Mouse (Mus musculus) forebrain, embryonic 10.5 days (tissue): Measurements from ENCODE around the gene Ciita. TPM values are rescaled to one million over a fixed set of nuclear protein-coding genes. Genes with fewer than 3 reads are reported as not detected.

Experiments
- DNase-seq: peaks from one replicate; pipeline ENCODE4 v3.0.0-alpha.2; 2017; ENCODE audit warnings: low spot score; ENCODE audit errors: extremely low spot score
- H3K27ac ChIP-seq: fragments of 300-500 bp; sonication (generic); 2 replicates; pipeline ENCODE4 v1.5.1; 2016; ENCODE audit warnings: mild to moderate bottlenecking
- H3K27me3 ChIP-seq: fragments of 300-500 bp; sonication (generic); 2 replicates; pipeline ENCODE4 v1.6.1; 2016; ENCODE audit warnings: mild to moderate bottlenecking; ENCODE audit not compliant: poor library complexity, severe bottlenecking
- H3K36me3 ChIP-seq: fragments of 300-500 bp; sonication (generic); replicated peaks from 2 replicates; pipeline ENCODE4 v1.6.1; 2016; ENCODE audit warnings: mild to moderate bottlenecking, moderate library complexity
- H3K4me1 ChIP-seq: fragments of 300-500 bp; sonication (generic); 2 replicates; pipeline ENCODE4 v1.6.1; 2016
- H3K4me3 ChIP-seq: fragments of 300-500 bp; sonication (generic); 2 replicates; pipeline ENCODE4 v1.5.1; 2016; ENCODE audit warnings: mild to moderate bottlenecking, moderate library complexity
- H3K9me3 ChIP-seq: fragments of 300-500 bp; sonication (generic); 2 replicates; pipeline ENCODE4 v1.6.1; 2016; ENCODE audit warnings: mild to moderate bottlenecking, moderate library complexity
- WGBS: fragments of 180-500 bp; shearing (Covaris S2); methylation state at CpG from one replicate; pipeline ENCODE4 v1.1.7; 2016; 5-methylcytosine and 5-hydroxymethylcytosine counted together
- polyA plus RNA-seq: library from polyadenylated mRNA; unstranded; fragments of >200 nt; fragmentation: Nextera tagmentation; extraction: Ambion mirVana; gene quantifications from 2 replicates; pipeline ENCODE4 v1.2.1, GENCODE M21; 2016

Gene Ciita
- polyA plus RNA-seq, 1 experiment from 2014 or later, result 0.10 TPM

GRCm38 (mm10) chr16:10486993-10487392, 7.1 kb downstream of the Ciita start:
- no peaks in the 10 kb centered on the region for H3K36me3 ChIP-seq
- no peaks in the 10 kb centered on the region for H3K9me3 ChIP-seq
- H3K4me3 ChIP-seq, result no peak overlapping the region
- 81% methylated on average over 3 of the region's 3 CpGs for WGBS
- H3K27me3 ChIP-seq, result peaks cover 22% of the 10 kb centered on the region
- DNase-seq, result no peak
- no peak overlapping the region for H3K27ac ChIP-seq
- peaks cover 10% of the 10 kb centered on the region for H3K4me1 ChIP-seq

DNA sequence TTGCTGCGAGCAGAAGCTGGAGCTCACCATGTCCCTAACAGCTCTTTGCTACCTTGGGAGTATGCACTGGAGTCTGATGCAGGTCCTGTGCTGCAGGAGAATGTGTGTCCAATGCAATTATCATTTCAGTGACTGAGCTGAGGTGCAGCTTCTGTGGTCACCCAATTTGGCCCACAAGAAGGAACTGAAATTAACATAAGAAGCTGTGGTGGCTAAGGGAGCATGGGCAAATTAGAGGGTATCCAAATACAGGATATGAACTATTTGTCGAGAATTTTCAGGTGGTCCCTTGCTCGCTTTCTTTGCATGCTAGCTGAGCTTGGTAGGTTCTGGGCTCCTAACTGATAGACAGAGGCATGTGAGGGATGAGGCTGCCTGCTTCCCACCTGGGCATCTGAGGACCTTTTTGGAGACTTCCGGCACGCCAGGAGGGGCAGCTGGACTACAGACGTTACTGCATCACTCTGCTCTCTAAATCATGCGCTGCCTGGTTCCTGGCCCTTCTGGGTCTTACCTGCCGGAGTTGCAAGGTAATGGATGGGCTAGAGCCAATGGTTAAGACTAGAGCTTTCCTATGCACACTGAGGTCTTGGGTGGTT, 8.1 kb downstream of the Ciita start:
- Histone ChIP-seq H3K36me3 (no peaks in the 10 kb centered on the region), H3K4me3 (no peak overlapping the region), H3K27me3 (peaks cover 22% of the 10 kb centered on the region), H3K27ac (no peak overlapping the region), H3K9me3 (no peaks in the 10 kb centered on the region), H3K4me1 (peaks cover 10% of the 10 kb centered on the region)
- WGBS, result 87% methylated on average over 8 of the region's 8 CpGs
- no peak for DNase-seq

DNA sequence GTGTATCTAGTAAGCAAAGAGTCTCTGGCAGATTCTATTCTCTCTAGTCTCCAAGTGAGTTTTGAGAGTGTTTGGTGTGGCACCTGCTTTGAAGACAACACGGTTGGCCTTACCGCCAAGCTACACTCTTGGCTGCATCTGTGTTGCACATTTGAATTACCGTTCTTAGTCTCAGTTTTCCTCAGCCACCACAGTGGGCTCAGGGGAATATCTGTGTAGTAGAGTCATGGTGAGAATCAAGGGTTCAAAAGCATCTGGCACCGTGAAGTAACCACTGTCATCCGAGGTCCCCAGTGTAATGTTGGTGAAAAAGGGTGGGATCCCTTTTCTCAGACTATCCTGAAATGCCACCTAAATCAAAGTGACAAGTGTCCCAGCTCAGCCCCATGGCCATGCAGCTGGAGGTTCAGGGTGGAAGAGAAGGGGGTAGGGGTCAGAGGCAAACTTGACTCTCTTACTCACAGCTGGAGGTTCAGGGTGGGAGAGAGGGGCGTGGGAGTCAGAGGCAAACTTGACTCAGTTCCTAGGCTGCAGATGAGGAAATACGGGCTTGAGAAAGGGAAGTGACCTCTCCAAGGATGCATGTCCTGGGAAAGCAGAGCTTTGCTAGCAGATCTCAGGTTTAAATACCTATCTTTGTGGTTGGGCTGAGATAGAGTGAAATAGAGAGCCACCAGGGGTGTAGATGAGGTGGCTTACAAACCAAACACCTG, 9.1 kb downstream of the Ciita start:
- no peak for DNase-seq
- H3K4me3 ChIP-seq, result no peak overlapping the region
- no peaks in the 10 kb centered on the region for H3K9me3 ChIP-seq
- 83% methylated on average over 7 of the region's 7 CpGs for WGBS
- no peaks in the 10 kb centered on the region for H3K36me3 ChIP-seq
- H3K27me3 ChIP-seq, result peaks cover 22% of the 10 kb centered on the region
- H3K27ac ChIP-seq, result no peak overlapping the region
- peaks cover 10% of the 10 kb centered on the region for H3K4me1 ChIP-seq

DNA sequence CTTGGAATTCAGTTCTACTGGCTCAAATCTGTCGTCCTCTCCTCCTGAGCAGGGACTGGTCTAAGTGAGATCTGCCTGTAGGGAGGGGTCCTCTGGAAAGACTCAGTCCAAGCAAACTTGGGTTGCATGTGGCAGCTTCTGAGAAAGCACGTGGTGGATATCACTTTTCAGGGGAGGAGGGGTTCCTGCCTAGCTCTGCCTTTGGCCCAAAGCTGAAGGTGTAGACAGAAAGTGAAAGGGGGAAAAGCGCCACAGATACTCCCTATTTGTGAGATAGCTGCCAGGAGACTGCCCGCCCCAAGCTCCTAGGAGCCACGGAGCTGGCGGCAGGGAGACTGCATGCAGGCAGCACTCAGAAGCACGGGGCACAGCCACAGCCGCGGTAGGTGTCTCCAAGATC, 9.6 kb downstream of the Ciita start:
- H3K36me3 ChIP-seq, result no peaks in the 10 kb centered on the region
- H3K4me1 ChIP-seq, result peaks cover 10% of the 10 kb centered on the region
- WGBS, result 11% methylated on average over 9 of the region's 9 CpGs
- peak overlapping the region; percentile 28 for H3K4me3 ChIP-seq
- H3K9me3 ChIP-seq, result no peaks in the 10 kb centered on the region
- no peak overlapping the region for H3K27ac ChIP-seq
- H3K27me3 ChIP-seq, result peaks cover 22% of the 10 kb centered on the region
- DNase-seq, result no peak

- no peaks in the 10 kb centered on the region for H3K9me3 ChIP-seq
- no peak for DNase-seq
- WGBS, result 19% methylated on average over 14 of the region's 14 CpGs
- H3K36me3 ChIP-seq, result no peaks in the 10 kb centered on the region
- H3K4me1 ChIP-seq, result peaks cover 10% of the 10 kb centered on the region
- H3K27ac ChIP-seq, result no peak overlapping the region
- peaks cover 22% of the 10 kb centered on the region for H3K27me3 ChIP-seq
- peak overlapping the region; percentile 28 for H3K4me3 ChIP-seq
Observed at GRCm38 (mm10) chr16:10489904-10490457, 10.1 kb downstream of the Ciita start.

GRCm38 (mm10) chr16:10490503-10491150, 10.8 kb downstream of the Ciita start:
- WGBS, result 81% methylated on average over 18 of the region's 18 CpGs
- H3K4me1 ChIP-seq, result peaks cover 10% of the 10 kb centered on the region
- H3K27me3 ChIP-seq, result peaks cover 22% of the 10 kb centered on the region
- DNase-seq, result no peak
- no peaks in the 10 kb centered on the region for H3K9me3 ChIP-seq
- H3K4me3 ChIP-seq, result no peak overlapping the region
- no peak overlapping the region for H3K27ac ChIP-seq
- H3K36me3 ChIP-seq, result no peaks in the 10 kb centered on the region

DNA sequence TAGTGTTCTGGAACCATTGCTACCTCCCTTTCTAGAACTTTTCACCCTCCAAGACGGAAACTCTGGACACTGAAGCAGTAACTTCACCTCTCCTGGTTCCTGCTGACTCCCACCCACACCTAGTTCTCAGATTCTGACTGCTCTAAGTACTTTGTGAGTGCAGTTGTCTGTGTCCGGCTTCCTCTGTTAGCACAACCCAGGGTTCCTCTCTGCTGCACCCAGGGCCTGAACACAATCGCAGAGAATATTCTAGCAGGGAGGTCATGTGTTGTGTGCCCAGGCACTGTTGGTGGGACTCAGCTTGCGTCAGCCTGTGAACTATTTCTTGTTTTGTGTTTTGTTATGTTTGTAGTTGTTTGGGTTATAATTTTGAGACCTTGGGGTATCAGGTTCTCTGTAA, 11.9 kb downstream of the Ciita start:
- no peak for DNase-seq
- Histone ChIP-seq H3K9me3 (no peaks in the 10 kb centered on the region), H3K27me3 (peaks cover 22% of the 10 kb centered on the region), H3K27ac (no peak overlapping the region), H3K4me1 (peaks cover 10% of the 10 kb centered on the region), H3K36me3 (no peaks in the 10 kb centered on the region), H3K4me3 (no peak overlapping the region)
- 90% methylated on average over 4 of the region's 4 CpGs for WGBS

DNA sequence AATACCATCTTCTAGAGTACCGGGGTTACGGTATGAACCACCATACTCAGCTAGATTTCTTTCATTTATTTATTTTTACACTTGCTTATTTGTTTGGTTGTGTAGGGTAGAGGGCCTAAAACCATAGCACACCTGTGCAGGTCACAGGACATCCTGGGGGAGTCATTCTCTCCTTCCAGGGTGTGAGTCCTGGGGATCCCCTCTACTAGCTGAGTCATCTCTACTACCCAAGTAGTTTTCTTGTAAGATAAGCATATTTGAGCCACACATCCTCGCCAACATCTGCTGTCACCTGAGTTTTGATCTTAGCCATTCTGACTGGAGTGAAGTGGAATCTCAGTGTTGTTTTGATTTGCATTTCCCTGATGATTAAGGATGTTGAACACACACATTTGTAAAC, 12.7 kb downstream of the Ciita start:
- WGBS, result 88% methylated on average over 3 of the region's 3 CpGs
- Histone ChIP-seq H3K9me3 (no peaks in the 10 kb centered on the region), H3K4me3 (no peak overlapping the region), H3K36me3 (no peaks in the 10 kb centered on the region), H3K27me3 (peaks cover 22% of the 10 kb centered on the region), H3K4me1 (peaks cover 10% of the 10 kb centered on the region), H3K27ac (no peak overlapping the region)
- no peak for DNase-seq

GRCm38 (mm10) chr16:10495824-10496298, 16.0 kb downstream of the Ciita start:
- Histone ChIP-seq H3K27me3 (peaks cover under 1% of the 10 kb centered on the region; the same call in 1 of the 2 replicates), H3K9me3 (no peaks in the 10 kb centered on the region), H3K27ac (no peak overlapping the region), H3K4me3 (no peak overlapping the region), H3K4me1 (no peaks in the 10 kb centered on the region), H3K36me3 (no peaks in the 10 kb centered on the region)
- WGBS, result 90% methylated on average over 2 of the region's 2 CpGs
- no peak for DNase-seq

GRCm38 (mm10) chr16:10498096-10498602, 18.3 kb downstream of the Ciita start:
- H3K27ac ChIP-seq, result no peak overlapping the region
- no peak for DNase-seq
- H3K4me3 ChIP-seq, result no peak overlapping the region
- WGBS, result 79% methylated on average over 5 of the region's 5 CpGs
- no peaks in the 10 kb centered on the region for H3K4me1 ChIP-seq
- no peaks in the 10 kb centered on the region for H3K9me3 ChIP-seq
- no peaks in the 10 kb centered on the region for H3K36me3 ChIP-seq
- H3K27me3 ChIP-seq, result no peaks in the 10 kb centered on the region

DNA sequence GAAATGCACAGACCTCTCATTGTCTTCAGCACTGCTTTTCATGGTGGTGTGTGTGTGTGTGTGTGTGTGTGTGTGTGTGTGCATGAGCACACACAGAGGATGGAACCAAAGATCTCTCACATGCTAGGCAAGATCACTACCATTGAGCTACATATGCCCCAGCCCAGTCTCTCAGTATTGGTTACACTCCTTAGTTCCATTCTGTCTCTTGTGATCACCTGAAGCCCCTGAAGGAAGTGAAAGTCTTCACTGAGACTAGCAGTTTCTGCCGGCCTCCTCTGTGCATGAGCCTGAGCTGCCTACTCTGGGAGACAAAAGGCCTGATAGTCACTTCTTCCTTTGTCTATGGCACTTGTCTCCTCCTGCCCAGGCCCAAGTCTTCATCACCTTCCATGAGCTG, 19.3 kb downstream of the Ciita start:
- Histone ChIP-seq H3K9me3 (no peaks in the 10 kb centered on the region), H3K27me3 (no peaks in the 10 kb centered on the region), H3K36me3 (no peaks in the 10 kb centered on the region), H3K27ac (no peak overlapping the region), H3K4me1 (no peaks in the 10 kb centered on the region), H3K4me3 (no peak overlapping the region)
- 65% methylated on average over 1 of the region's 1 CpGs for WGBS
- no peak for DNase-seq

GRCm38 (mm10) chr16:10501865-10502264, 22.0 kb downstream of the Ciita start:
- Histone ChIP-seq H3K27me3 (no peaks in the 10 kb centered on the region), H3K4me1 (no peaks in the 10 kb centered on the region), H3K36me3 (no peaks in the 10 kb centered on the region), H3K27ac (no peak overlapping the region), H3K9me3 (no peaks in the 10 kb centered on the region), H3K4me3 (no peak overlapping the region)
- WGBS, result 15% methylated on average over 8 of the region's 8 CpGs
- peak; percentile 43 for DNase-seq

- Histone ChIP-seq H3K9me3 (no peaks in the 10 kb centered on the region), H3K4me3 (no peak overlapping the region), H3K27ac (no peak overlapping the region), H3K27me3 (no peaks in the 10 kb centered on the region), H3K36me3 (no peaks in the 10 kb centered on the region), H3K4me1 (peaks cover 6% of the 10 kb centered on the region; the same call in 1 of the 2 replicates)
- 85% methylated on average over 2 of the region's 2 CpGs for WGBS
- no peak for DNase-seq
Observed at GRCm38 (mm10) chr16:10503058-10503457, 23.2 kb downstream of the Ciita start.
